Mouse (Mus musculus) hindbrain, embryonic 16.5 days (tissue): ENCODE results near the gene Nav3. TPM values are rescaled to one million over a fixed set of nuclear protein-coding genes. Genes with fewer than 3 reads are reported as not detected.
"Not testable (repeated sequence)": the region's sequence is repeated elsewhere in the genome, so short reads cannot be mapped to it uniquely, and the experiment has no call there.

ENCODE experiments used
- ATAC-seq: fragments of 200-750 bp; cut with Nextera tagmentation; 2 replicates; pipeline ENCODE4 v1.8.0; 2017; ENCODE audit warnings: moderate TSS enrichment, moderate library complexity
- H3K27ac ChIP-seq: fragments of 300-500 bp; sonication (generic); 2 replicates; pipeline ENCODE4 v1.5.1; 2014; ENCODE audit warnings: low read depth, mild to moderate bottlenecking, control low read depth, low read length, moderate library complexity
- H3K27me3 ChIP-seq: fragments of 300-500 bp; sonication (generic); replicated peaks from 2 replicates; pipeline ENCODE4 v1.6.1; 2014; ENCODE audit warnings: low read length; ENCODE audit not compliant: control insufficient read depth, insufficient read depth
- H3K36me3 ChIP-seq: fragments of 300-500 bp; sonication (generic); 2 replicates; pipeline ENCODE4 v1.6.1; 2014; ENCODE audit warnings: mild to moderate bottlenecking, low read length, moderate library complexity, mixed read lengths; ENCODE audit not compliant: control insufficient read depth, insufficient read depth
- H3K4me1 ChIP-seq: fragments of 300-500 bp; sonication (generic); 2 replicates; pipeline ENCODE4 v1.6.1; 2014; ENCODE audit warnings: low read depth, low read length; ENCODE audit not compliant: control insufficient read depth, insufficient read depth
- H3K4me2 ChIP-seq: fragments of 300-500 bp; sonication (generic); 2 replicates; pipeline ENCODE4 v1.6.1; 2014; ENCODE audit warnings: mild to moderate bottlenecking, low read length, control low read depth, moderate library complexity
- H3K4me3 ChIP-seq: fragments of 300-500 bp; sonication (generic); 2 replicates; pipeline ENCODE4 v1.5.1; 2014; ENCODE audit warnings: mild to moderate bottlenecking, low read length, control low read depth, moderate library complexity
- H3K9ac ChIP-seq: fragments of 300-500 bp; sonication (generic); 2 replicates; pipeline ENCODE4 v1.6.1; 2014; ENCODE audit warnings: low read depth, mild to moderate bottlenecking, control low read depth, low read length, moderate library complexity
- H3K9me3 ChIP-seq: fragments of 300-500 bp; sonication (generic); 2 replicates; pipeline ENCODE4 v1.6.1; 2014; ENCODE audit warnings: mild to moderate bottlenecking, low read length, moderate library complexity; ENCODE audit not compliant: control insufficient read depth
- WGBS: fragments of 180-500 bp; shearing (Covaris S2); extraction: QIAGEN DNeasy Blood & Tissue Kit; methylation state at CpG from one replicate; pipeline ENCODE4 v1.1.7; 2014; 5-methylcytosine and 5-hydroxymethylcytosine counted together
- polyA plus RNA-seq: library from polyadenylated mRNA; unstranded; fragments of >200 nt; fragmentation: Nextera tagmentation; extraction: Ambion mirVana; gene quantifications from 2 replicates; pipeline ENCODE4 v1.2.1, GENCODE M21; 2015

Gene Nav3
- polyA plus RNA-seq, 1 experiment from 2014 or later: 16.6 TPM

- no peak overlapping the region for H3K27ac ChIP-seq
- H3K9ac ChIP-seq: no peak overlapping the region
- H3K4me2 ChIP-seq: no peak overlapping the region
- H3K9me3 ChIP-seq: no peaks in the 10 kb centered on the region
- H3K4me1 ChIP-seq: no peaks in the 10 kb centered on the region
- H3K4me3 ChIP-seq: no peak overlapping the region
- no peaks in the 10 kb centered on the region for H3K27me3 ChIP-seq
- WGBS: 11% methylated on average over 5 of the region's 5 CpGs
- no peaks in the 10 kb centered on the region for H3K36me3 ChIP-seq
- ATAC-seq: no peak
Measured at GRCm38 (mm10) chr10:110085156-110085555, 370.8 kb downstream of the Nav3 start.

GRCm38 (mm10) chr10:110076575-110076974, 379.4 kb downstream of the Nav3 start:
- no peak for ATAC-seq
- H3K27ac ChIP-seq: no peak overlapping the region
- H3K9me3 ChIP-seq: no peaks in the 10 kb centered on the region
- H3K36me3 ChIP-seq: no peaks in the 10 kb centered on the region
- no peaks in the 10 kb centered on the region for H3K27me3 ChIP-seq
- 84% methylated on average over 5 of the region's 5 CpGs for WGBS
- no peaks in the 10 kb centered on the region for H3K4me1 ChIP-seq
- H3K4me2 ChIP-seq: no peak overlapping the region
- no peak overlapping the region for H3K9ac ChIP-seq
- no peak overlapping the region for H3K4me3 ChIP-seq

- Histone ChIP-seq H3K9ac (no peak overlapping the region), H3K4me2 (no peak overlapping the region), H3K27ac (no peak overlapping the region), H3K36me3 (no peaks in the 10 kb centered on the region), H3K4me1 (no peaks in the 10 kb centered on the region), H3K9me3 (no peaks in the 10 kb centered on the region), H3K27me3 (no peaks in the 10 kb centered on the region), H3K4me3 (no peak overlapping the region)
- 92% methylated on average over 8 of the region's 8 CpGs for WGBS
- no peak for ATAC-seq
Measured at GRCm38 (mm10) chr10:110072355-110072754, 383.6 kb downstream of the Nav3 start.

- no peak for ATAC-seq
- no peak overlapping the region for H3K4me2 ChIP-seq
- WGBS: 74% methylated on average over 5 of the region's 5 CpGs
- no peaks in the 10 kb centered on the region for H3K9me3 ChIP-seq
- no peak overlapping the region for H3K9ac ChIP-seq
- H3K27me3 ChIP-seq: no peaks in the 10 kb centered on the region
- no peaks in the 10 kb centered on the region for H3K36me3 ChIP-seq
- H3K4me1 ChIP-seq: no peaks in the 10 kb centered on the region
- no peak overlapping the region for H3K27ac ChIP-seq
- no peak overlapping the region for H3K4me3 ChIP-seq
Measured at GRCm38 (mm10) chr10:110061166-110061565, 394.8 kb downstream of the Nav3 start.

GRCm38 (mm10) chr10:110037547-110037946, 418.5 kb downstream of the Nav3 start:
- Histone ChIP-seq H3K4me2 (no peak overlapping the region), H3K36me3 (no peaks in the 10 kb centered on the region), H3K4me1 (no peaks in the 10 kb centered on the region), H3K27ac (no peak overlapping the region), H3K4me3 (no peak overlapping the region), H3K9me3 (no peaks in the 10 kb centered on the region), H3K27me3 (no peaks in the 10 kb centered on the region), H3K9ac (no peak overlapping the region)
- ATAC-seq: no peak
- 80% methylated on average over 4 of the region's 4 CpGs for WGBS

GRCm38 (mm10) chr10:110034582-110035099, 421.4 kb downstream of the Nav3 start:
- H3K9ac ChIP-seq: no peak overlapping the region
- H3K4me1 ChIP-seq: no peaks in the 10 kb centered on the region
- no peaks in the 10 kb centered on the region for H3K9me3 ChIP-seq
- 84% methylated on average over 7 of the region's 7 CpGs for WGBS
- no peak overlapping the region for H3K4me3 ChIP-seq
- H3K27ac ChIP-seq: no peak overlapping the region
- no peaks in the 10 kb centered on the region for H3K36me3 ChIP-seq
- H3K27me3 ChIP-seq: no peaks in the 10 kb centered on the region
- no peak for ATAC-seq
- H3K4me2 ChIP-seq: no peak overlapping the region

- not testable (repeated sequence) for H3K27ac ChIP-seq, H3K9me3 ChIP-seq, H3K4me1 ChIP-seq, ATAC-seq, H3K36me3 ChIP-seq, H3K4me2 ChIP-seq, H3K9ac ChIP-seq, H3K27me3 ChIP-seq, H3K4me3 ChIP-seq
- 29% methylated on average over 2 of the region's 2 CpGs for WGBS
Measured at GRCm38 (mm10) chr10:110024897-110025296, 431.1 kb downstream of the Nav3 start.

- no peak overlapping the region for H3K9ac ChIP-seq
- H3K4me2 ChIP-seq: no peak overlapping the region
- H3K27ac ChIP-seq: no peak overlapping the region
- H3K36me3 ChIP-seq: no peaks in the 10 kb centered on the region
- no peak for ATAC-seq
- 83% methylated on average over 3 of the region's 3 CpGs for WGBS
- H3K4me3 ChIP-seq: no peak overlapping the region
- no peaks in the 10 kb centered on the region for H3K4me1 ChIP-seq
- no peaks in the 10 kb centered on the region for H3K27me3 ChIP-seq
- peaks cover 3% of the 10 kb centered on the region for H3K9me3 ChIP-seq
Measured at GRCm38 (mm10) chr10:110022100-110022499, 433.9 kb downstream of the Nav3 start.

GRCm38 (mm10) chr10:110019266-110019866, 436.6 kb downstream of the Nav3 start:
- no peaks in the 10 kb centered on the region for H3K4me1 ChIP-seq
- H3K36me3 ChIP-seq: no peaks in the 10 kb centered on the region
- H3K27me3 ChIP-seq: no peaks in the 10 kb centered on the region
- no peak overlapping the region for H3K4me3 ChIP-seq
- WGBS: 74% methylated on average over 4 of the region's 4 CpGs
- H3K27ac ChIP-seq: no peak overlapping the region
- no peak for ATAC-seq
- H3K4me2 ChIP-seq: no peak overlapping the region
- H3K9me3 ChIP-seq: peaks cover 3% of the 10 kb centered on the region
- no peak overlapping the region for H3K9ac ChIP-seq
